Mouse (Mus musculus) liver, postnatal 0 days (tissue): ENCODE results near the gene Slc10a6. TPM values are rescaled to one million over a fixed set of nuclear protein-coding genes. Genes with fewer than 3 reads are reported as not detected.
A peak's percentile ranks its signal among the peaks of the same experiment; 100 is the strongest.

Experiments used
- ATAC-seq: fragments of 200-750 bp; cut with Nextera tagmentation; 2 replicates; pipeline ENCODE4 v1.8.0; 2017; ENCODE audit warnings: mild to moderate bottlenecking, moderate library complexity
- DNase-seq: peaks from one replicate; pipeline ENCODE4 v3.0.0-alpha.2; 2016
- H3K27ac ChIP-seq: fragments of 300-500 bp; sonication (generic); 2 replicates; pipeline ENCODE4 v1.5.1; 2014; ENCODE audit warnings: antibody characterized with exemption, moderate library complexity, mild to moderate bottlenecking, low read depth
- H3K27me3 ChIP-seq: fragments of 300-500 bp; sonication (generic); 2 replicates; pipeline ENCODE4 v1.6.1; 2014; ENCODE audit warnings: low read length, control low read depth, mixed read lengths; ENCODE audit not compliant: insufficient read depth
- H3K36me3 ChIP-seq: fragments of 300-500 bp; sonication (generic); replicated peaks from 2 replicates; pipeline ENCODE4 v1.6.1; 2014; ENCODE audit warnings: mild to moderate bottlenecking, control low read depth, low read length, moderate library complexity, mixed read lengths; ENCODE audit not compliant: insufficient read depth
- H3K4me1 ChIP-seq: fragments of 300-500 bp; sonication (generic); 2 replicates; pipeline ENCODE4 v1.6.1; 2014; ENCODE audit warnings: antibody characterized with exemption, mild to moderate bottlenecking, control low read depth; ENCODE audit not compliant: insufficient read depth
- H3K4me2 ChIP-seq: fragments of 300-500 bp; sonication (generic); 2 replicates; pipeline ENCODE4 v1.6.1; 2014; ENCODE audit warnings: low read depth, mild to moderate bottlenecking, low read length, moderate library complexity, mixed read lengths
- H3K4me3 ChIP-seq: fragments of 300-500 bp; sonication (generic); 2 replicates; pipeline ENCODE4 v1.5.1; 2014; ENCODE audit warnings: low read depth, low read length
- H3K9ac ChIP-seq: fragments of 300-500 bp; sonication (generic); replicated peaks from 2 replicates; pipeline ENCODE4 v1.6.1; 2014; ENCODE audit warnings: mild to moderate bottlenecking, moderate library complexity
- H3K9me3 ChIP-seq: fragments of 300-500 bp; sonication (generic); 2 replicates; pipeline ENCODE4 v1.6.1; 2016; ENCODE audit warnings: mild to moderate bottlenecking, control low read depth, low read length, mixed read lengths
- CTCF ChIP-seq: sonication (generic); IDR thresholded peaks from 2 replicates; pipeline ENCODE4 v1.5.1; 2016; ENCODE audit warnings: antibody characterized with exemption, low read depth
- EP300 ChIP-seq: IDR thresholded peaks from 2 replicates; pipeline ENCODE4 v1.6.1; 2016; ENCODE audit warnings: antibody characterized with exemption, low read depth, mild to moderate bottlenecking
- WGBS: fragments of 180-500 bp; shearing (Covaris S2); extraction: QIAGEN DNeasy Blood & Tissue Kit; methylation state at CpG from one replicate; pipeline ENCODE4 v1.1.7; 2014; ENCODE audit not compliant: insufficient replicate concordance; 5-methylcytosine and 5-hydroxymethylcytosine counted together
- polyA plus RNA-seq: library from polyadenylated mRNA; unstranded; fragments of >200 nt; fragmentation: Nextera tagmentation; extraction: Ambion mirVana; gene quantifications from 2 replicates; pipeline ENCODE4 v1.2.1, GENCODE M21; 2015

Slc10a6 gene
- polyA plus RNA-seq, 1 experiment from 2014 or later = 0.09 TPM

DNA sequence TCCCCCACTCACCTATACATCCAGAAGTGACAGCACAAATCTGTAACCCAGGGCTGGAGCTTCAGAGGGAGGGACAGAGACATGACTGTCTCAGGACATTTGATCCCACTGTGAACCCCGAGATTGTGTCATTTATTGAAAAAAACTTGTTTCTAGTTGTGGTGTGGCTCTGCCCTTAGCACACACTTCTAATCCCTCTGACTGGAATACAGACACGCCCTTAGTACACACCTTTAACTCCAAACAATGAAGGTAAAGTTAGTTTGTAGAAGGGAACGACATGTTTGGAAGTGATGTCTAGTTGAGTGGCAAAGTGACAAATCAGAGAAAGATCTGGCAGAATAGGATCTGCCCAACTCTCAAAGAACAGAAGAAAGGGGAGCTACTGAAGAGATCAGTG, 42.7 kb upstream of the Slc10a6 start:
- no peaks in the 10 kb centered on the region for H3K4me1 ChIP-seq
- no peaks in the 10 kb centered on the region for H3K9me3 ChIP-seq
- no peak overlapping the region for H3K27ac ChIP-seq
- ATAC-seq (no peak), DNase-seq (no peak)
- TF ChIP-seq CTCF (no peak), EP300 (no peak)
- 43% methylated on average over 3 of the region's 3 CpGs for WGBS
- H3K4me2 ChIP-seq = no peak overlapping the region
- H3K4me3 ChIP-seq = no peak overlapping the region
- H3K36me3 ChIP-seq = no peaks in the 10 kb centered on the region
- no peak overlapping the region for H3K9ac ChIP-seq
- no peaks in the 10 kb centered on the region for H3K27me3 ChIP-seq

- no peaks in the 10 kb centered on the region for H3K4me1 ChIP-seq
- H3K36me3 ChIP-seq = no peaks in the 10 kb centered on the region
- H3K4me3 ChIP-seq = no peak overlapping the region
- WGBS = 67% methylated on average over 2 of the region's 2 CpGs
- no peak overlapping the region for H3K9ac ChIP-seq
- H3K27ac ChIP-seq = no peak overlapping the region
- TF ChIP-seq EP300 = no peak
- TF ChIP-seq CTCF = no peak
- H3K4me2 ChIP-seq = no peak overlapping the region
- H3K9me3 ChIP-seq = no peaks in the 10 kb centered on the region
- H3K27me3 ChIP-seq = no peaks in the 10 kb centered on the region
- ATAC-seq (no peak), DNase-seq (no peak)
Observed at GRCm38 (mm10) chr5:103665876-103666275, 36.7 kb upstream of the Slc10a6 start.

GRCm38 (mm10) chr5:103664932-103665331, 35.7 kb upstream of the Slc10a6 start:
- 72% methylated on average over 9 of the region's 9 CpGs for WGBS
- Histone ChIP-seq H3K4me1 (no peaks in the 10 kb centered on the region), H3K9ac (no peak overlapping the region), H3K27ac (no peak overlapping the region), H3K36me3 (no peaks in the 10 kb centered on the region), H3K27me3 (no peaks in the 10 kb centered on the region), H3K4me3 (no peak overlapping the region), H3K9me3 (no peaks in the 10 kb centered on the region), H3K4me2 (no peak overlapping the region)
- no peak for TF ChIP-seq CTCF
- TF ChIP-seq EP300 = no peak
- DNase-seq = no peak
- no peak for ATAC-seq

- H3K9ac ChIP-seq = no peak overlapping the region
- peaks cover 7% of the 10 kb centered on the region; the same call in 1 of the 2 replicates for H3K4me1 ChIP-seq
- H3K27me3 ChIP-seq = no peaks in the 10 kb centered on the region
- TF ChIP-seq EP300 (no peak), CTCF (peak; percentile 81)
- ATAC-seq (no peak), DNase-seq (no peak)
- no peak overlapping the region for H3K27ac ChIP-seq
- no peaks in the 10 kb centered on the region for H3K36me3 ChIP-seq
- H3K4me2 ChIP-seq = no peak overlapping the region
- 30% methylated on average over 3 of the region's 3 CpGs for WGBS
- no peaks in the 10 kb centered on the region for H3K9me3 ChIP-seq
- H3K4me3 ChIP-seq = no peak overlapping the region
Observed at GRCm38 (mm10) chr5:103659571-103659970, 30.4 kb upstream of the Slc10a6 start.

DNA sequence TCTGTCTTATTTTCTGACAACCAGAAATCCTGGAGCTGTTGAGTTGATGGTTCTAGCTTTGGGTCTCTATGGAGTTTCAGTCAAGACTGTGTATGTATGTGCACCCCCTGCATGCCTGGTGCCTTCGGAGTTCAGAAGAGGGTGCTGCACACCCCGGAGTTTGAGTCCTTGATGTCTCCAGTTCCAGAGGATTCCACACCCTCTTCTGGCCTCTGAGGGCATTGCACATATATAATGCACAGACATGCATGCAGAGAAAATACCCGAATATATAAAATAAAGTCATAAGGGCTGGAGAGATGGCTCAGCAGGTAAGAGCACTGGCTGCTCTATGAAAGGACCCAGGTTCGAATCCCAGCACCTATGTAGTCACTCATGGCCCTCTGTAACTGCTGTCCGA, 29.7 kb upstream of the Slc10a6 start:
- ATAC-seq = no peak
- H3K36me3 ChIP-seq = no peaks in the 10 kb centered on the region
- H3K9ac ChIP-seq = no peak overlapping the region
- H3K27me3 ChIP-seq = no peaks in the 10 kb centered on the region
- no peak overlapping the region for H3K4me3 ChIP-seq
- DNase-seq = peak; percentile 23
- no peak overlapping the region for H3K4me2 ChIP-seq
- H3K27ac ChIP-seq = no peak overlapping the region
- peak; percentile 51 for TF ChIP-seq CTCF
- no peak for TF ChIP-seq EP300
- 57% methylated on average over 5 of the region's 5 CpGs for WGBS
- H3K9me3 ChIP-seq = no peaks in the 10 kb centered on the region
- peaks cover 7% of the 10 kb centered on the region; the same call in 1 of the 2 replicates for H3K4me1 ChIP-seq

DNA sequence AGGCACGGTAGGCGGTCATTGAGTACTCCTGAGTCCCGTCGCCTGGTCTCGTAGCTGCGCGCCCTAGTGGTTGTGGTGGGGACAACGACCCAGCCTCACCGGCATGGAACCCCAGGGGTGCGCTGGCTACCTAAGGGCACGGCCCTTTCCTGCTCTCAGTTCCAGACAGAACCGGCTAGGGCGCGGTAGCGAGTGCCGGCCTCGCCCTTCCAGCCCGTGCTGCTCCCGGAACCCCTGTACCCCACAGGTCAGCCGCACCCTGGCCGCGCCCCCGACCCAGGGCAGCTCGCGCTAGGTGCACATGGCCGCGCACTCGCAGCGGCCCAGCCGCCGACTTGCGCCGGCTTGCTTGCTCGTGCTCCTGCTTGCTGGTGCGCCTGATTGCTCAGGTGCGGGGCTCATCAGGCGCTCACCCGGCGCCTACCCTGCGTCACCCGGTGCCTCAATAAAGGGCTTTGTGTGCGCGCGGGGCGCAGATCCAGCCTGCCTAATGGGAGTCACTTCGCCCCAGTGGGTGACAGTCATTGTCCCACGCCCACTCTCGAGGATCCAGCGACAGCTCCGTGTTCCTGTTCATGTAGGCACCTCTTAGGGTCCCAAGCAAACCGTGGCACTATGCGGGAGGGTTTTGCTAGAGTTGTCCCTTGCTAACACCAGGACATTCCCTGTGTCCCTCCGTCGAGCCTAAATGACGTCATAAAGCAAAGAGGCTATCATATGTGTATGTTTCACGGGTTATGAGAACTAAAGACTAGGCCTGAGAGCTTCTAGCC, 26.3 kb upstream of the Slc10a6 start, which contains the start of gene 1700016H13Rik:
1700016H13Rik (minus strand) TSS at position 665 of the 773 bp plus-strand sequence.
- peak within 1 kb of the TSS; percentile 60 for H3K4me3 ChIP-seq
- 2% methylated on average over 30 of the region's 56 CpGs for WGBS
- peak; percentile 82 for DNase-seq
- H3K27ac ChIP-seq = no peak within 1 kb of the TSS
- no peaks in the 10 kb centered on the region for H3K36me3 ChIP-seq
- peaks cover 7% of the 10 kb centered on the region; the same call in 1 of the 2 replicates for H3K4me1 ChIP-seq
- no peaks in the 10 kb centered on the region for H3K9me3 ChIP-seq
- TF ChIP-seq CTCF (peak; percentile 71), EP300 (no peak)
- peak within 1 kb of the TSS; percentile 97 for H3K4me2 ChIP-seq
- H3K9ac ChIP-seq = peak within 1 kb of the TSS; percentile 65
- H3K27me3 ChIP-seq = no peaks in the 10 kb centered on the region
- ATAC-seq = peak; percentile 86
